Mouse (Mus musculus): ENCODE measurements around the gene Mien1. TPM values are rescaled to one million over a fixed set of nuclear protein-coding genes. Genes with fewer than 3 reads are reported as not detected.

Mien1 gene
- polyA plus RNA-seq, 2 experiments: 48.5 to 86.8 TPM

- no peak for TF ChIP-seq POLR2A (IDR thresholded peaks at IDR 0.05; ENCODE audit: borderline replicate concordance, extremely low read depth, insufficient read depth, insufficient read length)
- ATAC-seq (ENCODE audit: low FRiP score, low read depth): no peak
- H3K27ac ChIP-seq (replicated peaks; ENCODE audit: low read depth, low read length): no peak overlapping the region
- WGBS: 0% methylated on average over 1 of the region's 1 CpGs
- H3K9me3 ChIP-seq (ENCODE audit: control insufficient read depth, low read length): no peaks in the 10 kb centered on the region
- H3K27me3 ChIP-seq (ENCODE audit: control insufficient read depth, insufficient read depth, low read length): peaks cover 13% of the 10 kb centered on the region; the same call in 1 of the 2 replicates
- no peak overlapping the region for H3K4me3 ChIP-seq (replicated peaks; ENCODE audit: low read length)
- DNase-seq (ENCODE audit: low spot score): no peak
- peaks cover 7% of the 10 kb centered on the region; the same call in 1 of the 2 replicates for H3K4me1 ChIP-seq (ENCODE audit: control insufficient read depth, insufficient read depth, low read length)
- no peak overlapping the region for H3K9ac ChIP-seq (ENCODE audit: low read depth, low read length, severe bottlenecking)
- no peak overlapping the region for H3K4me2 ChIP-seq (replicated peaks; ENCODE audit: low read depth, low read length, severe bottlenecking)
- H3K36me3 ChIP-seq (ENCODE audit: control insufficient read depth, insufficient read depth, low read length): no peaks in the 10 kb centered on the region
Observed at GRCm38 (mm10) chr11:98445238-98445637, 6.4 kb upstream of the Mien1 start.

GRCm38 (mm10) chr11:98443688-98444087 is 4.9 kb upstream of the Mien1 start:
- no peak overlapping the region for H3K9ac ChIP-seq (ENCODE audit: low read depth, low read length, severe bottlenecking)
- peaks cover 13% of the 10 kb centered on the region; the same call in 1 of the 2 replicates for H3K27me3 ChIP-seq (ENCODE audit: control insufficient read depth, insufficient read depth, low read length)
- no peaks in the 10 kb centered on the region for H3K36me3 ChIP-seq (ENCODE audit: control insufficient read depth, insufficient read depth, low read length)
- H3K4me1 ChIP-seq (ENCODE audit: control insufficient read depth, insufficient read depth, low read length): peaks cover 7% of the 10 kb centered on the region; the same call in 1 of the 2 replicates
- H3K4me2 ChIP-seq (replicated peaks; ENCODE audit: low read depth, low read length, severe bottlenecking): no peak overlapping the region
- ATAC-seq (ENCODE audit: low FRiP score, low read depth) (no peak), DNase-seq (ENCODE audit: low spot score) (no peak)
- no peaks in the 10 kb centered on the region for H3K9me3 ChIP-seq (ENCODE audit: control insufficient read depth, low read length)
- H3K27ac ChIP-seq (replicated peaks; ENCODE audit: low read depth, low read length): no peak overlapping the region
- no peak for TF ChIP-seq POLR2A (IDR thresholded peaks at IDR 0.05; ENCODE audit: borderline replicate concordance, extremely low read depth, insufficient read depth, insufficient read length)
- no peak overlapping the region for H3K4me3 ChIP-seq (replicated peaks; ENCODE audit: low read length)
- WGBS: 88% methylated on average over 1 of the region's 1 CpGs

- H3K4me2 ChIP-seq (replicated peaks; ENCODE audit: low read depth, low read length, severe bottlenecking): no peak overlapping the region
- no peak for DNase-seq (ENCODE audit: low spot score)
- no peaks in the 10 kb centered on the region for H3K9me3 ChIP-seq (ENCODE audit: control insufficient read depth, low read length)
- no peak overlapping the region for H3K27ac ChIP-seq (replicated peaks; ENCODE audit: low read depth, low read length)
- H3K36me3 ChIP-seq (ENCODE audit: control insufficient read depth, insufficient read depth, low read length): peaks cover 47% of the 10 kb centered on the region
- H3K4me1 ChIP-seq (ENCODE audit: control insufficient read depth, insufficient read depth, low read length): no peaks in the 10 kb centered on the region
- ATAC-seq (ENCODE audit: low FRiP score, low read depth): no peak
- H3K27me3 ChIP-seq (ENCODE audit: control insufficient read depth, insufficient read depth, low read length): no peaks in the 10 kb centered on the region
- no peak overlapping the region for H3K4me3 ChIP-seq (replicated peaks; ENCODE audit: low read length)
- whole genome bisulfite sequencing: 83% methylated on average over 6 of the region's 6 CpGs
- H3K9ac ChIP-seq (ENCODE audit: low read depth, low read length, severe bottlenecking): no peak overlapping the region
- no peak for TF ChIP-seq POLR2A (IDR thresholded peaks at IDR 0.05; ENCODE audit: borderline replicate concordance, extremely low read depth, insufficient read depth, insufficient read length)
Observed at GRCm38 (mm10) chr11:98437441-98437840, 1.4 kb downstream of the Mien1 start.

- H3K4me2 ChIP-seq (replicated peaks; ENCODE audit: low read depth, low read length, severe bottlenecking): no peak overlapping the region
- DNase-seq (ENCODE audit: low spot score) (no peak), ATAC-seq (ENCODE audit: low FRiP score, low read depth) (no peak)
- H3K27ac ChIP-seq (replicated peaks; ENCODE audit: low read depth, low read length): no peak overlapping the region
- 96% methylated on average over 9 of the region's 9 CpGs for WGBS
- H3K9ac ChIP-seq (ENCODE audit: low read depth, low read length, severe bottlenecking): no peak overlapping the region
- no peaks in the 10 kb centered on the region for H3K9me3 ChIP-seq (ENCODE audit: control insufficient read depth, low read length)
- no peaks in the 10 kb centered on the region for H3K27me3 ChIP-seq (ENCODE audit: control insufficient read depth, insufficient read depth, low read length)
- H3K36me3 ChIP-seq (ENCODE audit: control insufficient read depth, insufficient read depth, low read length): peaks cover 65% of the 10 kb centered on the region
- no peak overlapping the region for H3K4me3 ChIP-seq (replicated peaks; ENCODE audit: low read length)
- no peak for TF ChIP-seq POLR2A (IDR thresholded peaks at IDR 0.05; ENCODE audit: borderline replicate concordance, extremely low read depth, insufficient read depth, insufficient read length)
- H3K4me1 ChIP-seq (ENCODE audit: control insufficient read depth, insufficient read depth, low read length): no peaks in the 10 kb centered on the region
Observed at GRCm38 (mm10) chr11:98435723-98436122, 3.1 kb downstream of the Mien1 start.

GRCm38 (mm10) chr11:98431743-98432502 is 6.9 kb downstream of the Mien1 start:
- ATAC-seq (ENCODE audit: low FRiP score, low read depth) (no peak), DNase-seq (ENCODE audit: low spot score) (no peak)
- peaks cover 97% of the 10 kb centered on the region for H3K36me3 ChIP-seq (ENCODE audit: control insufficient read depth, insufficient read depth, low read length)
- no peaks in the 10 kb centered on the region for H3K9me3 ChIP-seq (ENCODE audit: control insufficient read depth, low read length)
- no peak for TF ChIP-seq POLR2A (IDR thresholded peaks at IDR 0.05; ENCODE audit: borderline replicate concordance, extremely low read depth, insufficient read depth, insufficient read length)
- WGBS: 78% methylated on average over 9 of the region's 9 CpGs
- H3K4me2 ChIP-seq (replicated peaks; ENCODE audit: low read depth, low read length, severe bottlenecking): no peak overlapping the region
- no peaks in the 10 kb centered on the region for H3K27me3 ChIP-seq (ENCODE audit: control insufficient read depth, insufficient read depth, low read length)
- H3K27ac ChIP-seq (replicated peaks; ENCODE audit: low read depth, low read length): no peak overlapping the region
- no peak overlapping the region for H3K9ac ChIP-seq (ENCODE audit: low read depth, low read length, severe bottlenecking)
- no peak overlapping the region for H3K4me3 ChIP-seq (replicated peaks; ENCODE audit: low read length)
- H3K4me1 ChIP-seq (ENCODE audit: control insufficient read depth, insufficient read depth, low read length): no peaks in the 10 kb centered on the region
